Mouse (Mus musculus) megakaryocyte, embryonic 14.5 days (primary cell): ENCODE results near the gene Llgl2. TPM values are rescaled to one million over a fixed set of nuclear protein-coding genes. Genes with fewer than 3 reads are reported as not detected.

Experiments used
- H3K27me3 ChIP-seq: replicated peaks from 2 replicates; pipeline ENCODE3; 2012; ENCODE audit warnings: inconsistent platforms
- H3K36me3 ChIP-seq: replicated peaks from 2 replicates; pipeline ENCODE3; 2012; ENCODE audit warnings: low read length, inconsistent platforms, mixed read lengths
- H3K4me1 ChIP-seq: 2 replicates; pipeline ENCODE4 v1.6.1; 2012; ENCODE audit warnings: inconsistent platforms
- H3K4me3 ChIP-seq: replicated peaks from 2 replicates; pipeline ENCODE3; 2012; ENCODE audit warnings: moderate library complexity, mild to moderate bottlenecking, inconsistent platforms
- H3K9me3 ChIP-seq: 2 replicates; pipeline ENCODE4 v1.6.1; 2012; ENCODE audit warnings: inconsistent platforms
- FLI1 ChIP-seq: IDR thresholded peaks from 2 replicates; pipeline ENCODE4 v1.6.1; 2012; ENCODE audit warnings: low read length, inconsistent platforms, mixed read lengths
- GATA1 ChIP-seq: IDR thresholded peaks from 3 replicates; pipeline ENCODE4 v1.6.1; 2012; ENCODE audit warnings: mixed read lengths, low read length, inconsistent platforms, borderline replicate concordance
- polyA plus RNA-seq: library from polyadenylated mRNA; stranded (reverse); fragments of >175 nt; gene quantifications from 2 replicates; pipeline ENCODE4 v1.2.3, GENCODE M21; 2012; ENCODE audit warnings: low replicate concordance; ENCODE audit not compliant: insufficient read depth

Gene Llgl2
- polyA plus RNA-seq, 1 experiment = 12.4 TPM

DNA sequence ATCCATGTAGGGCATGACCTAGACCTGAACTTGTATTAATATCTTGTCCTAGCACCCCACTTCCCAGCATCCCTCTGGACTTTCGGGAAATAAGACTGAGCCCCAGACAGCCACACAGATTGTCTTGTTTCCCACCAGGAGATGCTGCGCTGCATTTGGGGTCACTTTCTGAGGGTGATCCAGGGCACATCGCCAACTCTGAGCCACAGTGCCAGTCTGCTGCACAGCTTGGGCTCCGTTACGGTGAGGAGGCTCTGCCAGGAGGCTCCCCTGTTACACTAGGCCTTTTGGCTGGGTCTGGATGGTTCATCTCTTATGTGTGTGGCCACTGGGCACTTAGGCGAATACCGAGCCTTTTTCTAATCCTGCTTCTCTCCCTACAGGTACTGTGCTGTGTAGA is 34.1 kb upstream of the Llgl2 start:
- Histone ChIP-seq H3K4me3 (no peak overlapping the region), H3K36me3 (peaks cover 96% of the 10 kb centered on the region), H3K4me1 (peaks cover 5% of the 10 kb centered on the region), H3K9me3 (no peaks in the 10 kb centered on the region), H3K27me3 (no peaks in the 10 kb centered on the region)
- TF ChIP-seq FLI1 (no peak), GATA1 (no peak)

DNA sequence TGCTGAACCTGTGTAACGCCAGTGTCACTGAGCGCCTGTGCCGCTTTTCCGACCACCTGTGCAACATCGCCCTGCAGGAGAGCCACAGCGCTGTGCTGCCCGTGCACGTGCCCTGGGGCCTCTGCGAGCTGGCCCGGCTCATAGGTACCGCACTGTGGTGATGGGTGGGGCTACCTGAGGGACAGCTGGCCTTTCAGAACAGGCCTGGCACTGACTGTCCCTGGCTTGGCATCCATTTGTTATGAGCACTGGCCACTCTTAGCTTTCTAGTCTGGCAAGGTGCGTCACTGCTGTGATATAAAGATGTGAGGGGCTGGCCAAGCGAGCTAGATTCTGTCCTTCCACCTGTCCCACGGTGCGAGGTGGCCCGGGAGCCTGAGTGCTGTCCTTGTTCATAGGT is 31.9 kb upstream of the Llgl2 start:
- peaks cover 96% of the 10 kb centered on the region for H3K36me3 ChIP-seq
- TF ChIP-seq FLI1 (no peak), GATA1 (no peak)

DNA sequence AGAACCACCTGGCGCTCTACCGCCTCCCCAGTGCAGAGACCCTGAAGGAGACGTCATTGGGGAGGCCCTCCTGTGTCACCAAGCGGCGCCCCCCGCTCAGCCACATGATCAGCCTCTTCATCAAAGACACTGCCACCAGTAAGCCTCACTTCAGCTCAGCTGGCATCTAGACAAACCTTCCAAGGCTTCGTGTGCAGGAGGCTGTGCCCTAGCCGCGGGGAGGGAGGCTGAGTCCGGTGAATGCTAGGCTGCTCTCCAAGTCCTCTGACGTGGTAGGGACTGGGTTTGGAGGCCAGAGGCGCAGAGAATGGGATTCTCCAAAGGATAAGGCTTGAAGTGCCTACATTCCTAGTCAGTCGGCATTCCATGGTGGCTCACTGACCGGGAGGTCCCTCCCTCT is 31.5 kb upstream of the Llgl2 start:
- no peaks in the 10 kb centered on the region for H3K9me3 ChIP-seq
- H3K4me1 ChIP-seq = peaks cover 18% of the 10 kb centered on the region
- TF ChIP-seq FLI1 = no peak
- TF ChIP-seq GATA1 = no peak
- peaks cover 96% of the 10 kb centered on the region for H3K36me3 ChIP-seq
- H3K27me3 ChIP-seq = no peaks in the 10 kb centered on the region
- H3K4me3 ChIP-seq = no peak overlapping the region

More for the DNA sequence above, 31.9 kb upstream of the Llgl2 start:
- Histone ChIP-seq H3K27me3 (no peaks in the 10 kb centered on the region), H3K4me3 (peak overlapping the region; percentile 23), H3K4me1 (peaks cover 15% of the 10 kb centered on the region), H3K9me3 (no peaks in the 10 kb centered on the region)

DNA sequence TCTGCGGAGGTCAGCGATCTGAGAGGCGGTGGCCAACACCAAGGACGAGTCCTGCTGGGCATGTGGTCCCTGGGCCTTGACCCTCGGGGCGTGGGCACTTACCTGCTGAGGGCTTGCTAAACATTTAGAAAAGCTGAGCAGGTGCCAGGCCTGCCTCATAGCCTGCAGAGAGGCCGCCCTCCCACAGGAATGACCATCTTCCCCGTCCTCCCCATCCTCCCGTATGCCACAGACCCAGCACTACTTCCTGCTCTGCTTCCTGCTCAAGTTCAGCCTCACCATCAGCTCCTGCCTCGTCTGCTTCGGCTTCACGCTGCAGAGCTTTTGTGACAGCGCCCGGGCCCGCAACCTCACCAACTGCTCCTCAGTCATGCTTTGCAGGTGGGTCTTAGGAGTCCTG is 27.0 kb upstream of the Llgl2 start:
- H3K9me3 ChIP-seq = no peaks in the 10 kb centered on the region
- TF ChIP-seq GATA1 = no peak

DNA sequence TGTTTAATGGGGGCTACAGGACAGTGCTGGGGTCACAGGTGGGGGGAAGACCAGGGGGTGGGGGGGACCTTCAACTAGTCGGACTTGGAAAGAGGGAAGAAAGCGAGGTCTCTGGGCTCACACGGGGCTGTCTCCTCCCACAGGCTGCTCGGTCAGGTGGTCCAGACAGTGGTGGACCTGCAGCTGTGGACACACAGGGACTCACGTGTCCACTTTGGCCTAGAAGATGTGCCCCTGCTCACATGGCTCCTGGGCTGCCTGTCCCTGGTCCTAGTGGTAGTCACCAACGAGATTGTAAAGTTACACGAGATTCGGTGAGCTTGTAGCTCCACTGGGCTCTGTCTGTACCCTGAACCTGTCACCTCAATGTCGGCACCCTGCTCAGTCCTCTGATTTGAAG is 26.2 kb upstream of the Llgl2 start:
- TF ChIP-seq FLI1 = no peak
- TF ChIP-seq GATA1 = no peak
- no peak overlapping the region for H3K4me3 ChIP-seq
- no peaks in the 10 kb centered on the region for H3K27me3 ChIP-seq
- H3K4me1 ChIP-seq = peaks cover 30% of the 10 kb centered on the region
- H3K36me3 ChIP-seq = peaks cover 94% of the 10 kb centered on the region
- no peaks in the 10 kb centered on the region for H3K9me3 ChIP-seq

More for the DNA sequence above, 27.0 kb upstream of the Llgl2 start:
- no peaks in the 10 kb centered on the region for H3K27me3 ChIP-seq
- H3K4me3 ChIP-seq = peak overlapping the region; percentile 20
- H3K4me1 ChIP-seq = peaks cover 30% of the 10 kb centered on the region
- peaks cover 99% of the 10 kb centered on the region for H3K36me3 ChIP-seq

DNA sequence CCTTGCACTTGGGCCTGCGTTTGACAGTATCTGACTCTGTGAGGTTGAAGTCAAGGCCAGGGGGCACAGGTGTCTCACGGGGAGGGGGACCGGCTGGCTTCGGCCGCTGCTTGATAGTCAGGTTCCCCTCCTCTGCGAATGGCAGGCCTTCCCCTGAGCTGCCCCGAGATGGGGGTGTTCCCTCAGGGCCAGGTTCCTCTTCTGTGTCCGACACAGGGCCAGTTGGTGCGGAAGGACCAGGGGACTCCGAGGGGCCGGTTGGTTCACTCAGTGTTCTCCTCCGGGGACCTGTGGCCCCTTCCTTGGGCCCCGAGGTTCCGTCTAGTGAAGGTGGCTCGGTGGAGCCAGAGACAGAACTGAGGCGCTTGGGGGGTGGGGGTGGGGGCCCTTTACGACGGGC is 22.9 kb upstream of the Llgl2 start:
- H3K36me3 ChIP-seq = peaks cover 80% of the 10 kb centered on the region
- TF ChIP-seq GATA1 (no peak), FLI1 (no peak)
- no peaks in the 10 kb centered on the region for H3K9me3 ChIP-seq
- H3K27me3 ChIP-seq = peaks cover 2% of the 10 kb centered on the region
- H3K4me3 ChIP-seq = no peak overlapping the region
- peaks cover 35% of the 10 kb centered on the region for H3K4me1 ChIP-seq

DNA sequence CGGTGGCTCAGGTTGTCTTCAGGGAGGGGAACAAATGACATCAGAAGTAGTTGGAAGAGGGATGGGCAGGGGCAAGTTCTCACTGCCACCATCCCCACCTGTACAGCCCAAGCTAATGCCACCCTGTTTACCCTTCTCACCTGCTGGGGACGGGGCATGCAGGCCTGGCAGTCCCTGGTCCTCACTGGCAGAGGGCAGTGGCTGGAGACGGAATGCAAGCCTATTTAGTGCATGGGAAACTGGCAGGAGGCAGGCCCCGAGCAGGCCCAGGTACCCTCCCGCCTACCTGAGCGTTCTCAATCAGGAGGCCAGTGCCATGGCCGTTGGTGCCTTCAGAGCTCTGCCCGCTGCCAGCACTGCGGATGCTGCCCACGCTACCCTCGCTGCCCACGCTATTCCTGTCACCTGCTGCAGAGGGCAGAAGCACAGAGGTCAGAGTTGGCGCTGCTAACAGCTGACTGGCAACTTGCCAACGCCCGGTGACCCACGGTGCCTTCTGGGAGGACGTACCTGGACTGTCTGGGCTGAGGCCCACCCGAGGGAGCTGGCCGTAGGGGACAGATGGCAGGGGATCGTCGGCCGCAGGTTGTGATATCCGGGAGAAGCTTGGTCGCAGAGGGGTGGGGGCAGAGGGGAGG is 20.7 kb upstream of the Llgl2 start:
- TF ChIP-seq FLI1 (no peak), GATA1 (no peak)
- Histone ChIP-seq H3K36me3 (peaks cover 61% of the 10 kb centered on the region), H3K9me3 (no peaks in the 10 kb centered on the region), H3K4me3 (peak overlapping the region; percentile 17), H3K4me1 (peaks cover 21% of the 10 kb centered on the region), H3K27me3 (peaks cover 8% of the 10 kb centered on the region)

DNA sequence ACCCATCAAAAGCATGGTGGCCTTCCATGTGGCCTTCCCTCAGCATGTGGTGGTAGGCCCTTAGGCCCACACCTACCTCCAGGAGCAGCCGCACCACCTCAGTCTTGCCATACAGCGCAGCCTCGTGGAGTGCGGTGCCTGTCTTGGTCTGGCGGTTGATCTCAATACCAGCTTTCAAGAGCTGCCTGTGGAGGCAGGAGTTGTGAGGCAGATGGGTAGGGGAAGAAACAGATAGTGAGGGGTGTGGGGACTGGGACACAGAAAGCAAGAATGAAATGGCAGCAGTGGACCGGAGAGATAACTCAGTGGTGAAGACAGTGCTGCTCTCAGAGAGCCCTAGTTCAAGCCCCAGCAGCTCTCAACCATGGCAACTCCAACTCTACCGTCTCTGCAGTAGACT is 18.8 kb upstream of the Llgl2 start:
- Histone ChIP-seq H3K9me3 (no peaks in the 10 kb centered on the region), H3K36me3 (peaks cover 43% of the 10 kb centered on the region), H3K4me1 (peaks cover 31% of the 10 kb centered on the region), H3K4me3 (peak overlapping the region; percentile 42), H3K27me3 (peaks cover 22% of the 10 kb centered on the region)
- TF ChIP-seq GATA1 (no peak), FLI1 (no peak)

DNA sequence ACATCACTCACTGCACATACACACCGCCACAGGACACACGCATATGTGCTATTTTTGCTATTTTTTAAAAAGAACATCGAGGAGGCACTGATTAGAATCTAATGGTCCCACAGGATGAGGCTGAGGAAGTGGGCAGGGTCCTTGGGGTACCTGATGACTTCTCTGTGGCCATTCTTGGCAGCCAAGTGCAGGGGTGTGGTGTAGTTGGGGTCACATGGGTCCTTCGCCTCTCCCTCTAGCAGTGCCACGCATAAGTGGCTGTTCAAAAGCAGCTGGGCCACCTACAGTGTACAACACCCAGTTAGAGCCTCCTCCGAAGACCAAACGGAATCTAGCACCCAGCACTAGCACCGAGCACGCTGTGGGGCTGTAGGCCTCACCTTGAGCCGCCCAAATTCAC is 17.7 kb upstream of the Llgl2 start:
- Histone ChIP-seq H3K4me1 (peaks cover 31% of the 10 kb centered on the region), H3K36me3 (peaks cover 33% of the 10 kb centered on the region), H3K27me3 (peaks cover 32% of the 10 kb centered on the region), H3K9me3 (no peaks in the 10 kb centered on the region), H3K4me3 (no peak overlapping the region)
- TF ChIP-seq GATA1 (no peak), FLI1 (no peak)

DNA sequence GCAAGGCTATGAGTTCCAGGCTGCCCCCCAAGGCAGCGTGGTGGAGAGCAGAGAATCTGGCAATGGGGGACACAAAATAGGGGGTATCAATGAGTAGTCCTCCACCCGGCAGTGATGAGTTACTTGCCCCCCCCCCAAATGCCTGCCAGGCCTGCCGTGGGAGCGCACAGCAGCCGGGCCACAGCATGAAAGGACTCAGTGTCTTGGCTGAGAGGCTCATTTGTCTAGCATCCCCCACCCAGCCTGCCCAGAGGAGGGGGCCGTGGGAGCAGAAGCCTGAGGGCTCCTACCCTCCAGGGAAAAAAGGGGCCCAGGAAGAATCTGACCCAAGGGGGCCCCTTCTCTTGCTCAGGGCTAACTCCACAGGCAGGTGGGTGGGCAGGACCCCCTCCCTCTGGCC is 16.5 kb upstream of the Llgl2 start:
- H3K9me3 ChIP-seq = no peaks in the 10 kb centered on the region
- TF ChIP-seq GATA1 (no peak), FLI1 (no peak)
- H3K4me1 ChIP-seq = peaks cover 31% of the 10 kb centered on the region
- peaks cover 44% of the 10 kb centered on the region for H3K27me3 ChIP-seq
- H3K4me3 ChIP-seq = no peak overlapping the region
- H3K36me3 ChIP-seq = peaks cover 24% of the 10 kb centered on the region
